Mouse (Mus musculus) R1 (cell line): ENCODE measurements around the gene Sirt7.
"Not testable (repeated sequence)": the region's sequence is repeated elsewhere in the genome, so short reads cannot be mapped to it uniquely, and the experiment has no call there.

ENCODE experiments used
- DNase-seq: peaks from one replicate; pipeline ENCODE4 v3.0.0-alpha.2; 2018; ENCODE audit warnings: low read depth, low spot score

The Sirt7 gene

DNA sequence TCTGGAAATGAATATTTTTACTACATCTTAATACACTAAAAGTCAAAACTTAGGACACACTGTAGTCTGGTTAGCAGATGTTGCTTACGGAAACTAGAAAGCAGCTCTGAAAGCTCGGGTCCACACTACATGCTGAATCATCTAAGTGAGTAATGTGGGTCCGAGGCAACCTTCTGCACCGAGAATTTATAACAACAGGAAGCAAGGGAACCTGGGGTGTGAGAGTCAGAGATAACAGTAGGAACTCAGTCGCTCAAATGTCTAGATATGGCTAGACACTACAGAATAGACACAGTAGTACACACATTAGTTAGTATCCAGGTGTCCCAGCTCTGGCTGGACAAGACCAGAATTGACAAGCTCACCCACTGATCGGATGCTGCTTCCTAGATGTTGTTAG is 36.5 kb downstream of the Sirt7 start:
- no peak for DNase-seq

DNA sequence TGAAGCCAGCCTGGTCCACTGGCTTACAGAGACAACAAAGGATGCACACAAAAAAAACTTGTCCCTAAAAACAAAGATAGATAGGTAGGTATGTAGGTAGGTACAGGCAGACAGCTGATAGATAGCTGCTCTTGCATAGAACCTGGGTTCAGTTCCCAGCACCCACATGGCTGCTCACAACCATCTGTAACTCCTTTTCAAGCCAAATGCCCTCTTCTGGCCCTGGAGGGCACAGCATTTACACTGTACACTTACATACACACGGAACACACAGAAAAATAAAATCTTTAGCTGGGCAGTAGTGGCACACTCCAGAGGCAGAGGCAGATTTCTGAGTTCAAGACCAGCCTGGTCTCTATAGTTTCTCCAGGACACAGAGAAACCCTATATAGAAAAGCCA is 41.1 kb downstream of the Sirt7 start:
- DNase-seq = peak; percentile 58

DNA sequence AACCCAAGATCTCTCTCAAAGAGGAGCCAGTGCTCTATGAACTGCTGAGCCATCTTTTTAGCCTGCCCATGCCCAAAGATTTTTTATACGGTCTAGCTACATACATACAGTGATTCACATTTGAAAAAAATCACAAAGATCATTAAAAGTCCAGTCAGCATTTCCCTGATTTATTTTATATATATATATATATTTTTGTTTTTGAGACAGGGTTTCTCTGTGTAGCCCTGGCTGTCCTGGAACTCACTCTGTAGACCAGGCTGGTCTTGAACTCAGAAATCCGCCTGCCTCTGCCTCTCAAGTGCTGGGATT is 42.1 kb downstream of the Sirt7 start:
- DNase-seq = not testable (repeated sequence)

DNA sequence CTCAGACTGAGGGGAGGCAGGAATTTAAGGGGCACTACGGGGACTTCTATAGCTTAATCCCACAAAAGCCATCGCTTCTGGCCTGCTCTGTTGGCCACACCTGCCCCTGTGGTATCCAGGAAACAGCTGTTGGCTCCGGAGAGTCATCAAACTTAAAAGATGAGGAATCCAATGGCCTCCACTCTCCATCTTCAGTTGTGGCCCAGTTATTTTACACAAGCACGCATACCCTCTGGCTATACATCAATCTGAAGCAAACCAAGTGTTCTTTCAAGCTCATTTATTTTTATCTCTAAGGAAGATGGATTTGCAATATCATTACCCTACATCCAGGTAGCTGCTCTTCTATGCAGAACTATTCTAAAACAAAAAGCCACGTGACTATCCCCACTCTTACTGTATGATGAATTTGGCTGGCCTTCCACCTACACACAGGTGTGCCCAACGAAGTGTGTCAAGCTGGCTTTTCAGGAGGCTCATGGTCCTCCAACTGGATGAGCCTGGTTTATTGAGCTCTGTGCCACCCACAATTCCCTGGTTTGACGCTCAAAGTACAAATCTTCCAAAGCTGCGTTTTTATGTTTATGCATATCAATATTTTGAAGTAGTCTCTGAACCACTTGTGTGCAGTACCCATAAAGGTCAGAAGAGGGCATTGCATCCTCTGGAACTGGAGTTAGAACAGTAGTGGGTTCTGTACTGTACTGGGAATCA is 42.6 kb downstream of the Sirt7 start:
- peak; percentile 69 for DNase-seq

DNA sequence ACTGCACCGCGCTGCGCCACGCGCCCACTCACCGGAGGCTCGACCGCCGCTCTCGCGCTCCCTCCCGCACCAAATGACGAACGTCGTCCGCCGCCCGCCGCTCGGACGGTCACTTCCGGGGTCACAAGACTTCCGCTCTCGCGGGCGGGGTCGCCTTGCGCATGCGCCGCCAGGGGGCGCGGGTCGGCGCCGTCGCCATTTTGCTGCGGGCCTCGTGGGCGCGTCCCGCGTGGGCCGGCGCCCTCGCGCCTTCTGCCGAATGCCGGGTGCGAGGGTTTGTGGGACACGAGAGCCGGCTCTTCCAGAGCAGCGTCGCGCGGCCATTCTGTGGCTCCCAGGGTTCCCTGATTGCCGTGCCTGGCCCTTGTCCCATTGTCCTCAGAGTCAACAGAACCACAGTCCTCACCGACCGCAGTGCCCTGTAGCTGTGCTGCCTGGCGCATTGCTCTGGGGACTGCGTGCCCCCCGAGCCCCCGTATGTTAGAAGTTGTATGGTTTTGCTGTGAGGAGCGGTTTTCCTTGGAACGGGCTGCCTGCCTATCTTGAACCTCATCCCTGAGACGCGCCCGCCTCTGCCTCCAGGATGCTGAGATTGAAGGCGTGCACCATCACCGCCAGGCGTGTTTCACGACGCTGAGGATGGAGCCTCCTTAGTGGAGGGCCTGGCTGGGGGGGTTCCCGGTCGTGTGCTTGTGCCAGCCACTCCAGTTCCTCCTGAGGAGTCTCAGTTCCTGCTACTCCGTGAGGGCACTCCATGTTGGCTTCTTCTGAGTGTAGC is 43.4 kb downstream of the Sirt7 start, which contains the start of gene Arhgdia:
Gene Arhgdia, minus strand, starts transcription at position 135 of the 778 bp plus-strand sequence.
- DNase-seq = peak; percentile 81

DNA sequence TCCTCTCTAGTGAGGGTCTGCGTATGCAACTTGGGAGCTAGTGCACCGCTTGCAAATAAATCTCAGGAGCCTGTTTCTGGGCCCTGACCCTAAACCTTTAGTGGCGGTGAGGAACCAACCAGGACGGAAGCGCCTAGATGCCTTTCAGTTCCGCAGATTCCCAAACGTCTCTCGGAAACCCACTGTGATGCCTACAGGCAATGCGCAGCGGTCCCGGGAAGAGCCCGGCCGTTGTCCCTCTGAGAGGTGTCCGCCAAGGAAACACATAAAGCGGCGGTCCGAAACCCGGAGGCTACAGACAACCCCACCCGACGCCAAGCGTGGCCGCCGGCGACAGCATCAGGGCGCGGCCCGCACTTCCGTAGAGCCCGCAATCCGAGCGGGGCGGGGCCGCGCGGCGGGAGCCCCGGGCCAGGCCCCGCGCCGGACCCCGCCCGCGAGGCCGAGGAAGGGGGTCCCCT is 44.1 kb downstream of the Sirt7 start:
- peak; percentile 54 for DNase-seq

DNA sequence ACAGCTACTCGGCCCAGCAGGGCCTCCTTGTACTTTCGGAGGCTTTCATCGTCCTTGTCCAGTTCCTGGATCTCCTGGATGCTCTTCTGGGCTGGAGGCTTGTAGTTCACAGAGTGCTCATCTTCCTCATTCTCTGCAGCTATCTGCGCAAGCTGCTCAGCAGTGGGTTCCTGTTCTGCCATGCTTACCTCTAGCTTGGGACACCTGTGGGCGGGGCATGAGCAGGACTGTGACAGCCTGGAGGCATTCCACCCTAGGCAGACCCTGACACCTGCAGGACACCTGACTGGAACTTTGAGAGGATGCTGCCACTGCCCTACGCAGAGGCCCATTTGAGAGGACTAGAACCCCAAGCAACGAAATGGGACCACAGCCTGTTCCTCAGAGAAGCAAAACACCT is 44.9 kb downstream of the Sirt7 start:
- DNase-seq = peak; percentile 24

DNA sequence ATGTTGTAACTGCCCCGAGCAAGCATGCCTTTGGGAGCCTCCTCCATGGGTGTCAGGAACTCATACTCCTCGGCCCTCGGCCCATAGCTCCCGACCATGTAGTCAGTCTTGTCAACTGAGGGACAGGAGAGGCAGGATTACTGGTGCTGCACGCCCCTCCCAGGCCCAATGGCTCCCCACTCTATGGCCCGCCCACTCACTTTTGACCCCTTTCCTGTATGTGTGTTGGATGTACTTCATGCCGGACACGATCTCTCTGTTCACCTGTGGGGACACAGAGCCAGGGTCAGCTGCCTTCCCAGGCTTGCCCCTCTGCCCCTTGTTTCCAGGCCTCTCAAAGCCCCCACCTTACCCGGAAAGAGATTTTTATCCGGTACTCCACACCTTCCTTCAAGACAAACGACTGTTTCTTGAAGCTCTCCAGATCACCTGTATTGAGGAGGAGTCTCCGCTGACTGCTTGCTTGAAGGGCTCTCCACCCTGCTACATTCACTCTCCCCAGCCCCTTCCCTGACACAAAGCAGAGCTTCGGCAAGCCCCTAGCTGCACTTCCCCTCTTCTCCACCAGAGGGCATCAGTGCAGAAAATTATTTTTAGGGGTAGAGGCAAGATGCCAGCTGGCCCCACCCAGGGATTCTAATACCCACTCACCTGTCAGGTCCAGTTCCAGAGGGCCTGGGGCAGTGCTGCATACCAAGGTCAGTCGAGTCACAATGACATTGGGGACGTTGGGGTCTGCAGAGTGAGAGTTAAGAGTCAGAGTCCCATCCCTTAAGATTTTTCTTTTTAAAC is 45.5 kb downstream of the Sirt7 start:
- DNase-seq = peak; percentile 82

DNA sequence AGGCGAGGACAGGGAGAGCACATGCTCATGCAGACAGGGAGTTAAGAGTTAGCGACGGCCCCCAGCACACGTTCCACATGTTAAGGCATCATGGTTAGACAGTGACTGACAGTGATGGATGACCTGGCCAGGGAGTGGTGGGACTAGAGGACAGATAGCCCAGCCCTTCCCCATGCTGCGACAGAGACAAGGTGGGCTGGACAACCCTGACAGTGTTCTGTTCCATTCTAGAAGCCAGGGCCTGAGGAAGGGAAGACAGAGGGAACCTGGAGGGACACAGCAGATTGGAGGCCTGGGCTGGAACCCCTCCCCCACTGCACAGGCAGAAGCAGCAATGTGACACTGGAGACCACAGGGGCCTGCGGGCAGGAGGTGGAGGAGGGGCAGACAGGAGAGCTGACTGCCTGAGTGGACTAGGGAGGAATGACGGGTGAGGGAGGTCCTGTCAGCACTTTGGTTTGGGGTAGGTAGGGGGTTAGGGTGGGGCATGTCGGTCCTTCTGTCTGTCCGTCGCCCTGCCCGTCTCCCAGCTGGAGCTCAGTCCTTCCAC is 46.3 kb downstream of the Sirt7 start:
- peak; percentile 26 for DNase-seq

DNA sequence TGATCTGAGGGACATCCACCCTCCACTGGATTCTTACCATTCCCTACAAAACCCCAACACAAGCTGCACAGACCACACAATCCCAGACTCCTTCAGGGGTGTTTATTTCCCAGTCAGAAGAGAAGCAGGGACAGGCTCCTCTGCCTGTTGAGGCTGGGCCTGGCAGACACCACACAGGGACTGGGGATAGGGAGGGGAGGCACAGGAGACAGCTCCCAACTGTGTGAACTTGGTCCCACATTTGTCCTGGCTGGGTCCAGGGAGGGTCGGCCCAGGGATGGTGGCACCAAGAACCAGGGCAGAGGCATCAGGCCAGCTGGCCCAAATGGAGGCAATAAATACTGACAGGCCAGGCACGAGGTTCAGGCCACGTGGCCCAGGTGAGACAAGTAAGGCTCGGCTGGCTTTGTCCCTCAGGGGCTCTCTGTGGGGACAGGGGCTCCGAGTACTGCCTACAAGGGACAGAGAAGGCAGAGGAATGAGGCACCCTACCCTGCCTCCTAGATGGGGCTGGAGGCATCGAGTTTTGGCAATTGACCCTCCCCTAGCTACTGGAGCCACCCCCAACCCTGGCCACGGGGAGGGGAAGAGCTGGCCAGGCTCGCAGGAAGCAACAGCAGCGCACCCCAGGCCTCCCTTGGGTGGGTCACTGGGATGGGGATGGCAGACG is 46.9 kb downstream of the Sirt7 start:
- DNase-seq = no peak

DNA sequence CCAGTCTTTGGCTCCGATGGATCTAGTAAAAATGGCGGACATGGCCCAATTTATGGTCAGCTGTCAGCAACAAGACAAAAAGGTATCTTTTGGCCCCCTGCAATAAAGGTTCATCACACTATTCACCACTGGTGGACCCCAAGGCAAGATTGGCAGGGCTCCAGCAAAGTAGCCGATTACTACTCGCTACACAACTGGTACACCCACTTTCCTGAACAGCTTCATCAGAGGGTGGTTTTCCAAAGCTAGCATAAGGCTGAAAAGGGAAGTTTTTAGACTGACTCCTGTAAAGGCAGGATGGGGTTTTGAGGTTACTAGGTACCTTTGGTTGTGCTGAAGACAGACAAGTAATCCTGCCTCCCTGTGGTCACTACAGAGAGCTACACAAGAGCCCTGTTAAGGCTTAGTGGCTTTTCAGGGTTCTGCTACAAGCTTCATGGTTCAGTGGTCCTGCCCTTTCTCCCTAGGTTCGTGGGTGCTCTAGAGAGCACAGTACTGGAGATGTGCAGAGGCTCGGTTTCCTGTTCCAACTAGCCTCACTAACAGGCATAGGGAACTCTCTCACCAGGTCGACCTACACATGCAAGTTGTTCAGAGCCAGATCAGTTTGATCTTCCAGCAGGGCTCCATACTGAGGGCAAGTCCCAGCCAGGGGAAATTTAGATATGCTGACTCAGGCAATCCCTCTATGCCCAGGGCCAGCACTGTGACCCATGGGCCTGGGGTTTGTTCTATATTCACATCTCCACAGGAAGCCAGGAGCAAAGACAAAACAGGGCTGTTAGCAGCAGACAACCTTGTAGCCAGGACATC is 47.6 kb downstream of the Sirt7 start:
- DNase-seq = peak; percentile 72

DNA sequence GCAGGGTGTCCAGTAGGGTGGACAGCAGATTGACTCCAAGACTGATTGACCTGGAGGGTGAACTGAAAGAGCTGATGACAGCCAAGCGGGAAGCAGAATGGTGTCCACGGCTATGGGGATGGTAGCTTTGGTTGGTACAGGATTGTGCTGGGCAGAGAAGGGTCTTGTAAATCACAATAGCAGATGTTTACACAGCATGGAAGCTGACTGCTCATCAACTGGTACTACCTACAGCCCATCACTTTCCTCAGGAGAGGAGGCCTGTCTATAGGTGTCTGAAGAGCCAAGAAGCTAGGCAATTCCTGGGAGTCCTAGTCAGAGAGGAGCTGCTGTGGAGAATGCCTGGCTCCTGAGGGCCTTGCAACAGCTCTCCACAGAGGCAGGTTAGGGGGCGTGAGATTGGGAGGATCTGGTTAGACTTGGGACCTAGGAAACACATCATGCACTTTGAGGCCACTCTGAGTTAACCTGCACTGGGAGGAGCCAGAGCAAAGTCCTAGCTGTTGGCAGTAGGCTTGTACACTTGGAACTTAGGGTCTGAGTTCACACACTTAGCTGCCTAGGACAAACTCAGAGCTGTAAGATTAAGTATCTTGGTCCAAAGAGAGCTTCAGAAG is 48.6 kb downstream of the Sirt7 start:
- DNase-seq = no peak

DNA sequence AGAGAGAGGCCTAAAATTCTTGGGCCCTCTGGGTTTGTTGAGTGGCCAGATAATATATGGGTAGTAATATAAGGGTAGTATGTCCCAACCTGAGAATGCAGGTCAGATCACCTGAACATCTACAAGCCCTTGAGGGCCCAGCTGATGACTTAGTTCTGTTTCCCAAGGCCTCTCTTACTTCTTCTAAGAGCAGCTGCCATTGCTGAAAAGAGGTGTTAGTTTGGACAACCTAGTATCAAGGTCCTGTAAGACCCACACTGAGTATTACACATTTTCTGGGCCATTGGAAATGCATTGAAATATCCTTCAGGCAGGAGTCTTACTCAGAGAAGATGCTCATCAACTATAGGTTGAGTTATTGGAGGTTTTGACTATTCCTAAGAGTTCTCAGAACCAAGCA is 49.1 kb downstream of the Sirt7 start:
- no peak for DNase-seq

DNA sequence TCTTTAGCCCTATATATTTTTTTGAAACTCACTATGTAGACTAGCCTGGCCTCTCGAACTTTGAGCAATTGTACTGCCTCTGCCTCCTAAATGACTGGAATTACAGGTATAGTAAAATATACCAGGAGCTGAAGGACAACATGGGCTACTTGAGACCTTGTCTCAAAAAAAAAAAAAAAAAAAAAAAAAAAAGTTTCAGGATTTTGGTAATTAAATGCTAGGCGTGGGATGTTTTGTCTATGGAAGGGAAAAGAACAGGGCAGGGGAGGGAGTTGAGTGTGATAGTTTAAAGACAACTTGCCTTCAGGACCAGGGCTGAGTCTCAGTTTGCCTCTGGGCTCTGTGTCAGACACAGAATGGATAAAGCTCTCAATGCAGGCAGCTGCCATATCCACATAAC is 50.0 kb downstream of the Sirt7 start:
- DNase-seq = no peak

DNA sequence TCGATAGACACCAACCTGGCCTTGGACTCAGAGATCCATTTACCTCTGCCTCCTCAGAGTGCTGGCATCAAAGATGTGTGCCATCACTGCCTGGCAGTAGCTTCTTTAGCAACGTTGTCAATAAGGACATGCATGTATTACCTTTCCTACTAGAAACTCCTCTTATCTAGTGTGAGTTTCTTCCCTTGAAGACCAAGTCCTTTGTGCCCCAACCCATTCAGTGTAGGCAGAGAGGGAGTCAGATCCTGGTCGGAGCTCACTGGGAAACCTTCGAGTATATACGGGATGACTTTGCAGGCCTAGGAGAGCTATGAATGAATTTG is 50.8 kb downstream of the Sirt7 start:
- DNase-seq = no peak

DNA sequence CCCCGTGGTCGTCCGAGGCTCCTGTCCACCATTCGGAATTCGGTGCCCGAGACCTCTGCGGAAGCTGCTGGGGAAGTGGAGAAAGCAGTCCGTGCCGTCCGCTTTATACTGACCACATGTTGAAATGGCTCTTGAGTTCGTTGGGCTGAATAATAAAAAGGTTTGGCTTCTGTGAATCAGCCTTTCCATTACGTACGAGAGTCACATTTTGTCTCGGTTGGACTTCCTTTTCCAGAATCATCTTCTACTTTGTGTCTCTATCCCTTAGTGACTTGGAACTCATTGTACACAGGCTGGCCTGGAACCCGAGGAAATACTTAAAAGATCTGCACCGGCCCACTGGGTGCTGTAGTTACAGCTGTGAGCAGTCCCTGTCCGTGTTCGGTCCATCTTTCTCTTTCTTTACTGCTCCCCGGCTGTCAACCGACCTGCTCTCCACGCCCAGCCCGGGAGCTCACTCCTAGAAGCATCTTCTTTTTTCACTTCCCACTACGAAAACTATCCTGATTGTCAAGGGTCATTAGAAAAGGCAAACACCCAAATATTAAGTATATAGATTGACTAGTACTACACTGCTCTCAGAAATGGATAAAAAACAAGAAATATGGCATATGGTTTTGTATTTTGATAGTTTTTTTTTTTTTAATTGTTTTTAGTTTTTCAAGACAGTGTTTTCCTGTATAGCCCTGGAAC is 51.3 kb downstream of the Sirt7 start:
- no peak for DNase-seq

DNA sequence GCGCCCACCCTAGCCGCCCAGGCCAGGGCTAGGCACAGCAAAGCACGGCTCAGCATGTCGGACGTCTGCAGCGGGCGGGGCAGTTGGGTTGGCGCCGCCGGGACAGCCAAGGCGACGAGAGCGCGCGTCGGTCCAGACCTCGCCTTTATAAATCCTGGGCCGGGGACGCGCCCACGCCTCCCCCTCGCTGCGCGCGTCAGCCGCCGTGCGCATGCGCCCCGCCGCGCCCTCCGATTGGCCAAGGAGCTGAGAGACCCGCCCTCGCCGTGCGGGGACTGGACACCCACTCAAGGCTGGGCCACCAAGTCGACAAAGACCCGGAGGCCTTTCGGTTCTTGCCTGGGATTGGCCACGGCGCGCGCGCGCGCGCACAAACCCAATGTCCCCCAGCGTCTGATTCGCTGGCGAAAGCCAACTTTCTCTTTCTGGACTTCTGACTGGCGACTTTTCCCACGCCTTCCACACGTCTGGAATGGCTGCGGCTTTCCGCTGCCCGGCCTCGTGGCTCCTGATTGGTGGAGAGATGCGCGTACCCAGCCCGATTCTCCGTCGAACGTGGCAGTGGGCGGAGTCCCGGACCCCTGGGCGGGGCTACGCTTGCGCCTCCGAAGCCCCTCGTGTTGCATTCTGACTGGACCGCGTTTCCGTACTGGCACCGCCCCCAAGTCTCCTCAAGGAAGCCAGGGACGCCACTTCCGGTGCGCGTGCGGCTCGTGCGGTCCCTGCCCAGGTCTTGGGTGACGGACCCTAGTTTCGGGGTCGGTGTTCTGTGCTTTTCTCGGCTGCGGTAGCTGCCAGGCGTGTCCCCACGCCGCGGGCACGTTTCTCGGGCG is 52.1 kb downstream of the Sirt7 start, which contains the start of gene P4hb:
Gene P4hb, minus strand, starts transcription at position 502 of the 833 bp plus-strand sequence.
- DNase-seq = peak; percentile 99

DNA sequence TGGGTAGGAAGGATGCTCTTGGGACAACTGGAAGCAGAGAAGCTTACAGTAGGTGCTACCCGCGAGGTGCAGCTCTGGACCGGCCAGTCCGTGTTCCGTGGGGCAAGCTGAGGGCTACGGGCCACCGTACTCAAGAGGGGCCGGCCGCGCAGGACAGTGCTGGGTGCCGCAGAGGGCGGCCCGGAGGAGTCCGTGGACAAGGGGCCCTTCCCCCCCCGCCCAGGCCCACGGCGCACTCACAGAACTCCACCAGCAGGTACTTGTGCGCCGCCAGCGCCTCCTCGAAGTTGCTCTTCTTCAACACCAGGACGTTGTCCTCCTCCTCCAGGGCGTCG is 52.7 kb downstream of the Sirt7 start:
- DNase-seq = peak; percentile 18
